Mouse (Mus musculus) kidney, postnatal 0 days (tissue): ENCODE results near the gene Il31ra. TPM values are rescaled to one million over a fixed set of nuclear protein-coding genes. Genes with fewer than 3 reads are reported as not detected.

Experiments used
- ATAC-seq: fragments of 200-750 bp; cut with Nextera tagmentation; replicated peaks from 2 replicates; pipeline ENCODE4 v1.8.0; 2017; ENCODE audit warnings: low read depth, moderate number of reproducible peaks, moderate TSS enrichment, moderate library complexity; ENCODE audit not compliant: low FRiP score
- DNase-seq: peaks from one replicate; pipeline ENCODE4 v3.0.0-alpha.2; 2016; ENCODE audit warnings: low spot score
- H3K27ac ChIP-seq: fragments of 300-500 bp; sonication (generic); 2 replicates; pipeline ENCODE4 v1.5.1; 2014; ENCODE audit warnings: mild to moderate bottlenecking
- H3K27me3 ChIP-seq: fragments of 300-500 bp; sonication (generic); 2 replicates; pipeline ENCODE4 v1.6.1; 2014; ENCODE audit warnings: low read length, mixed read lengths; ENCODE audit not compliant: insufficient read depth
- H3K36me3 ChIP-seq: fragments of 300-500 bp; sonication (generic); 2 replicates; pipeline ENCODE4 v1.6.1; 2014; ENCODE audit warnings: low read length, mixed read lengths; ENCODE audit not compliant: insufficient read depth
- H3K4me1 ChIP-seq: fragments of 300-500 bp; sonication (generic); replicated peaks from 2 replicates; pipeline ENCODE4 v1.6.1; 2014; ENCODE audit warnings: antibody characterized with exemption, low read length, mixed read lengths; ENCODE audit not compliant: insufficient read depth
- H3K4me2 ChIP-seq: fragments of 300-500 bp; sonication (generic); 2 replicates; pipeline ENCODE4 v1.6.1; 2014; ENCODE audit warnings: mild to moderate bottlenecking, low read length, moderate library complexity, mixed read lengths
- H3K4me3 ChIP-seq: fragments of 300-500 bp; sonication (generic); replicated peaks from 2 replicates; pipeline ENCODE4 v1.5.1; 2014; ENCODE audit warnings: low read depth, low read length
- H3K9ac ChIP-seq: fragments of 300-500 bp; sonication (generic); 2 replicates; pipeline ENCODE4 v1.6.1; 2014; ENCODE audit warnings: low read depth, low read length
- H3K9me3 ChIP-seq: fragments of 300-500 bp; sonication (generic); replicated peaks from 2 replicates; pipeline ENCODE4 v1.6.1; 2016; ENCODE audit warnings: low read length, inconsistent platforms, mixed read lengths
- CTCF ChIP-seq: IDR thresholded peaks from 2 replicates; pipeline ENCODE4 v1.5.1; 2016; ENCODE audit warnings: antibody characterized with exemption, low read depth, mild to moderate bottlenecking, moderate library complexity
- WGBS: fragments of 180-500 bp; shearing (Covaris S2); extraction: QIAGEN DNeasy Blood & Tissue Kit; methylation state at CpG from one replicate; pipeline ENCODE4 v1.1.7; 2014; 5-methylcytosine and 5-hydroxymethylcytosine counted together
- polyA plus RNA-seq: library from polyadenylated mRNA; unstranded; fragments of >200 nt; fragmentation: Nextera tagmentation; extraction: Ambion mirVana; gene quantifications from 2 replicates; pipeline ENCODE4 v1.2.1, GENCODE M21; 2015

Il31ra gene
- polyA plus RNA-seq, 1 experiment from 2014 or later, result 0.53 TPM

GRCm38 (mm10) chr13:112506766-112507165 is 87.4 kb downstream of the Il31ra start:
- Histone ChIP-seq H3K9ac (no peak overlapping the region), H3K9me3 (no peaks in the 10 kb centered on the region), H3K36me3 (peaks cover 36% of the 10 kb centered on the region), H3K27ac (no peak overlapping the region), H3K27me3 (no peaks in the 10 kb centered on the region), H3K4me1 (no peaks in the 10 kb centered on the region), H3K4me3 (no peak overlapping the region), H3K4me2 (no peak overlapping the region)
- no peak for DNase-seq
- ATAC-seq, result no peak
- 75% methylated on average over 13 of the region's 13 CpGs for WGBS
- no peak for TF ChIP-seq CTCF

GRCm38 (mm10) chr13:112505436-112505835 is 88.7 kb downstream of the Il31ra start:
- TF ChIP-seq CTCF, result no peak
- Histone ChIP-seq H3K9me3 (no peaks in the 10 kb centered on the region), H3K36me3 (peaks cover 48% of the 10 kb centered on the region), H3K4me3 (no peak overlapping the region), H3K9ac (no peak overlapping the region), H3K27me3 (no peaks in the 10 kb centered on the region), H3K27ac (no peak overlapping the region), H3K4me1 (no peaks in the 10 kb centered on the region), H3K4me2 (no peak overlapping the region)
- 89% methylated on average over 6 of the region's 6 CpGs for WGBS
- ATAC-seq (no peak), DNase-seq (no peak)

GRCm38 (mm10) chr13:112503846-112504245 is 90.3 kb downstream of the Il31ra start:
- no peak for TF ChIP-seq CTCF
- peaks cover 56% of the 10 kb centered on the region for H3K36me3 ChIP-seq
- H3K4me1 ChIP-seq, result no peaks in the 10 kb centered on the region
- DNase-seq, result no peak
- H3K9ac ChIP-seq, result no peak overlapping the region
- no peak overlapping the region for H3K4me3 ChIP-seq
- ATAC-seq, result no peak
- no peak overlapping the region for H3K4me2 ChIP-seq
- WGBS, result 86% methylated on average over 13 of the region's 13 CpGs
- no peaks in the 10 kb centered on the region for H3K9me3 ChIP-seq
- H3K27ac ChIP-seq, result no peak overlapping the region
- no peaks in the 10 kb centered on the region for H3K27me3 ChIP-seq

- Histone ChIP-seq H3K9ac (no peak overlapping the region), H3K36me3 (peaks cover 76% of the 10 kb centered on the region), H3K27me3 (no peaks in the 10 kb centered on the region), H3K4me1 (no peaks in the 10 kb centered on the region), H3K4me2 (no peak overlapping the region), H3K4me3 (no peak overlapping the region), H3K9me3 (no peaks in the 10 kb centered on the region), H3K27ac (no peak overlapping the region)
- TF ChIP-seq CTCF, result no peak
- DNase-seq (no peak), ATAC-seq (no peak)
- 93% methylated on average over 9 of the region's 9 CpGs for WGBS
These were observed 93.7 kb downstream of the Il31ra start for GRCm38 (mm10) chr13:112500466-112500865.

GRCm38 (mm10) chr13:112500027-112500426 is 94.1 kb downstream of the Il31ra start:
- H3K9me3 ChIP-seq, result no peaks in the 10 kb centered on the region
- H3K36me3 ChIP-seq, result peaks cover 76% of the 10 kb centered on the region
- TF ChIP-seq CTCF, result no peak
- no peak for DNase-seq
- no peak overlapping the region for H3K27ac ChIP-seq
- whole genome bisulfite sequencing, result 94% methylated on average over 4 of the region's 4 CpGs
- H3K4me2 ChIP-seq, result no peak overlapping the region
- H3K27me3 ChIP-seq, result no peaks in the 10 kb centered on the region
- H3K9ac ChIP-seq, result no peak overlapping the region
- no peak overlapping the region for H3K4me3 ChIP-seq
- H3K4me1 ChIP-seq, result no peaks in the 10 kb centered on the region
- ATAC-seq, result no peak

- Histone ChIP-seq H3K4me2 (no peak overlapping the region), H3K27me3 (no peaks in the 10 kb centered on the region), H3K36me3 (peaks cover 56% of the 10 kb centered on the region), H3K9ac (no peak overlapping the region), H3K4me1 (no peaks in the 10 kb centered on the region), H3K9me3 (no peaks in the 10 kb centered on the region), H3K4me3 (no peak overlapping the region), H3K27ac (no peak overlapping the region)
- DNase-seq (no peak), ATAC-seq (no peak)
- WGBS, result 95% methylated on average over 12 of the region's 12 CpGs
- no peak for TF ChIP-seq CTCF
These were observed 99.6 kb downstream of the Il31ra start for GRCm38 (mm10) chr13:112494590-112494989.

GRCm38 (mm10) chr13:112492285-112492678 is 101.9 kb downstream of the Il31ra start:
- H3K9me3 ChIP-seq, result no peaks in the 10 kb centered on the region
- DNase-seq (no peak), ATAC-seq (no peak)
- TF ChIP-seq CTCF, result no peak
- H3K36me3 ChIP-seq, result peaks cover 45% of the 10 kb centered on the region
- no peak overlapping the region for H3K4me3 ChIP-seq
- H3K4me1 ChIP-seq, result no peaks in the 10 kb centered on the region
- no peak overlapping the region for H3K27ac ChIP-seq
- no peaks in the 10 kb centered on the region for H3K27me3 ChIP-seq
- H3K9ac ChIP-seq, result no peak overlapping the region
- WGBS, result 73% methylated on average over 1 of the region's 1 CpGs
- no peak overlapping the region for H3K4me2 ChIP-seq
